Comparison of ENCODE assay signal across 37 mouse cellular contexts in the genomic region with DNA sequence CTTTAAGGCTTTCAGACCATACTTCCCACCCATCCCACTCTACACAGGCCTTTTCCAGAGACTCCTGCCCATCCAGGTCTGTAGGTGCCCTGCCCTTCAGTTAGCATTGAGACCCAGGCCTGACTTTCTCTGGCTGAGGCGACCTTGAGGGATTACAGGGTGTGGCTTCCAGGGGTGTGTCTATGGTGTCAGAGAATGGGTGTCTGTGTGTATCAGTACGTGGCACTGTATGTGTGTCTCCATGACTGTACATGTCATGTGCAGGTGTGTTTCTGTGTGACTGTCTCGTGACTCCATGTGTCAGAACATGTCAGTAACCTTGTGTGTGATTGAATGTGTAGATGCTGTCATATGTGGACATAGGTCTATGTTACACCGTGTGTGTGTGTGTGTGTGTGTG. TPM values are rescaled to one million over a fixed set of nuclear protein-coding genes. Genes with fewer than 3 reads are reported as not detected.
A peak's percentile ranks its signal among the peaks of the same experiment; 100 is the strongest.
DNase-seq lines count a peak whose midpoint lies in the region; ATAC-seq and TF ChIP-seq lines count a peak whose summit lies in the region.
"Had no signal": no experiment of that assay in that cellular context is flagged by ENCODE, and none has a peak within 500 bp of the region (broad histone marks: within the 10 kb centered on the region; RNA-seq: fewer than 3 reads in every experiment).

No protein-coding gene starts in this region.

- no peak overlapping the region for H3K4me3 ChIP-seq in midbrain, embryonic 12.5 days
- H3K4me3 ChIP-seq in midbrain, postnatal 0 days (ENCODE audit: low read depth, low read length), result no peak overlapping the region
- H3K4me3 ChIP-seq in liver, embryonic 13.5 days (replicated peaks), result no peak overlapping the region
- no peak overlapping the region for H3K4me3 ChIP-seq in limb, embryonic 10.5 days
- H3K4me3 ChIP-seq: erythroblast, embryonic 14.5 days; forebrain, embryonic 12.5 days; heart, embryonic 15.5 days; limb, embryonic 12.5 days; megakaryocyte, embryonic 14.5 days; neural tube, embryonic 13.5 days had no signal

- no peak for TF ChIP-seq CTCF in midbrain, postnatal 0 days (IDR thresholded peaks at IDR 0.05)

- no peak overlapping the region for H3K9ac ChIP-seq in midbrain, embryonic 12.5 days (replicated peaks)
- no peak overlapping the region for H3K9ac ChIP-seq in midbrain, postnatal 0 days (replicated peaks; ENCODE audit: low read length, poor library complexity, severe bottlenecking)
- H3K9ac ChIP-seq in liver, embryonic 13.5 days, result no peak overlapping the region
- H3K9ac ChIP-seq: forebrain, embryonic 12.5 days; forebrain, postnatal 0 days; heart, embryonic 15.5 days; limb, embryonic 12.5 days; liver, embryonic 14.5 days; neural tube, embryonic 13.5 days had no signal

- no peaks in the 10 kb centered on the region; the same call in 1 of the 2 replicates for H3K27me3 ChIP-seq in midbrain, embryonic 12.5 days
- H3K27me3 ChIP-seq in midbrain, postnatal 0 days (ENCODE audit: insufficient read depth, low read length), result no peaks in the 10 kb centered on the region
- no peaks in the 10 kb centered on the region for H3K27me3 ChIP-seq in liver, embryonic 13.5 days
- no peaks in the 10 kb centered on the region for H3K27me3 ChIP-seq in limb, embryonic 10.5 days (ENCODE audit: low read depth, poor library complexity, severe bottlenecking)
- H3K27me3 ChIP-seq: CH12.LX; forebrain, embryonic 12.5 days; heart, embryonic 15.5 days; neural tube, embryonic 13.5 days; Patski had no signal

- no peak for DNase-seq in midbrain, postnatal 0 days (ENCODE audit: low spot score)
- peak; percentile 27 for DNase-seq in ZHBTc4 (ENCODE audit: low read depth, low spot score)
- DNase-seq in liver, embryonic 13.5 days, result no peak
- no peak for DNase-seq in frontal cortex, adult 2 months (ENCODE audit: extremely low spot score in 1 of 2, low spot score in 1 of 2)
- no peak for DNase-seq in limb, embryonic 10.5 days (ENCODE audit: low spot score)
- DNase-seq: adrenal gland, postnatal 36 days; cerebellum, adult 18-20 months; cerebellum, postnatal 10 days; forebrain, postnatal 0 days; gastrocnemius, postnatal 10 days; kidney, adult 9 months; kidney, postnatal 14 days; layer of hippocampus, adult 9-11 months; lung, postnatal 4 days; thymus, postnatal 4 days had no signal

- 0 out of 2 replicates have a peak, but pooled peaks have one; percentile 9 for ATAC-seq in midbrain, embryonic 12.5 days (ENCODE audit: low FRiP score, low read depth)
- ATAC-seq in midbrain, postnatal 0 days (ENCODE audit: low FRiP score), result no peak
- peak; percentile 56 for ATAC-seq in liver, embryonic 13.5 days (ENCODE audit: low read depth)
- ATAC-seq: forebrain, postnatal 0 days; hindbrain, embryonic 16.5 days; Patski had no signal

- H3K4me2 ChIP-seq in midbrain, embryonic 12.5 days (replicated peaks), result no peak overlapping the region
- no peak overlapping the region for H3K4me2 ChIP-seq in midbrain, postnatal 0 days (ENCODE audit: low read depth, low read length, poor library complexity, severe bottlenecking)
- H3K4me2 ChIP-seq in liver, embryonic 13.5 days, result no peak overlapping the region
- H3K4me2 ChIP-seq: forebrain, embryonic 12.5 days; heart, embryonic 15.5 days; limb, embryonic 12.5 days; neural tube, embryonic 13.5 days had no signal

- WGBS in midbrain, embryonic 12.5 days, result 85% methylated on average over 4 of the region's 4 CpGs
- WGBS in midbrain, postnatal 0 days, result 77% methylated on average over 4 of the region's 4 CpGs
- 58% methylated on average over 4 of the region's 4 CpGs for WGBS in liver, embryonic 13.5 days (ENCODE audit: insufficient replicate concordance)
- 91% methylated on average over 4 of the region's 4 CpGs for WGBS in limb, embryonic 10.5 days

- H3K36me3 ChIP-seq in midbrain, embryonic 12.5 days, result no peaks in the 10 kb centered on the region
- no peaks in the 10 kb centered on the region for H3K36me3 ChIP-seq in midbrain, postnatal 0 days (ENCODE audit: insufficient read depth, low read length)
- H3K36me3 ChIP-seq in liver, embryonic 13.5 days, result no peaks in the 10 kb centered on the region
- no peaks in the 10 kb centered on the region for H3K36me3 ChIP-seq in limb, embryonic 10.5 days
- H3K36me3 ChIP-seq: forebrain, embryonic 12.5 days; heart, embryonic 15.5 days; limb, embryonic 12.5 days; neural tube, embryonic 13.5 days had no signal

- no peaks in the 10 kb centered on the region for H3K9me3 ChIP-seq in midbrain, embryonic 12.5 days
- no peaks in the 10 kb centered on the region for H3K9me3 ChIP-seq in midbrain, postnatal 0 days (ENCODE audit: low read length)
- no peaks in the 10 kb centered on the region for H3K9me3 ChIP-seq in liver, embryonic 13.5 days (replicated peaks)
- H3K9me3 ChIP-seq in limb, embryonic 10.5 days (replicated peaks), result no peaks in the 10 kb centered on the region
- H3K9me3 ChIP-seq: forebrain, embryonic 12.5 days; heart, embryonic 15.5 days; limb, embryonic 12.5 days; megakaryocyte, embryonic 14.5 days; neural tube, embryonic 13.5 days had no signal

- H3K4me1 ChIP-seq in midbrain, embryonic 12.5 days, result no peaks in the 10 kb centered on the region
- no peaks in the 10 kb centered on the region for H3K4me1 ChIP-seq in midbrain, postnatal 0 days (ENCODE audit: insufficient read depth, low read length)
- H3K4me1 ChIP-seq in liver, embryonic 13.5 days (replicated peaks), result peaks cover 12% of the 10 kb centered on the region
- H3K4me1 ChIP-seq in limb, embryonic 10.5 days, result 0 out of 2 replicates have a peak, but pooled peaks cover 3% of the 10 kb centered on the region
- H3K4me1 ChIP-seq: forebrain, embryonic 12.5 days; heart, embryonic 15.5 days; limb, embryonic 12.5 days; neural tube, embryonic 13.5 days had no signal

- H3K27ac ChIP-seq in midbrain, embryonic 12.5 days (replicated peaks), result no peak overlapping the region
- no peak overlapping the region for H3K27ac ChIP-seq in midbrain, postnatal 0 days (ENCODE audit: low read depth, low read length)
- H3K27ac ChIP-seq in liver, embryonic 13.5 days, result no peak overlapping the region
- H3K27ac ChIP-seq in limb, embryonic 10.5 days, result no peak overlapping the region
- H3K27ac ChIP-seq: forebrain, embryonic 12.5 days; heart, embryonic 15.5 days; limb, embryonic 12.5 days; liver, embryonic 14.5 days; neural tube, embryonic 13.5 days had no signal

RNA-seq across cellular contexts. Expression of gene Pga5, which starts 6.6 kb away (rescaled TPM):
- polyA plus RNA-seq in midbrain, embryonic 12.5 days (2016; fragmentation: Nextera tagmentation; extraction: Ambion mirVana), result not detected in 2 replicates
- not detected in 2 replicates for total RNA-seq in midbrain, postnatal 0 days (2014; rRNA removed)
- not detected in 2 replicates for polyA plus RNA-seq in midbrain, postnatal 0 days (2015; fragmentation: Nextera tagmentation; extraction: Ambion mirVana)
- polyA plus RNA-seq in liver, embryonic 13.5 days (2015; fragmentation: Nextera tagmentation; extraction: Ambion mirVana), result not detected in 2 replicates
- 0.17 and 0.46 TPM in 2 replicates for polyA plus RNA-seq in frontal cortex, adult 2 months (2012; rRNA removed)
- polyA plus RNA-seq in limb, embryonic 10.5 days (2016; fragmentation: Nextera tagmentation; extraction: Ambion mirVana), result not detected in 2 replicates
- total RNA-seq: adrenal gland, adult 18-20 months; adrenal gland, postnatal 36 days; forebrain, postnatal 0 days; gastrocnemius, postnatal 10 days; heart, adult 8-10 months; heart, postnatal 25 days; left cerebral cortex, postnatal 14 days; MEL had no signal
- polyA plus RNA-seq: C2C12; cortical plate, adult 2 months; embryonic facial prominence, embryonic 14.5 days; erythroblast, embryonic 14.5 days; forebrain, embryonic 12.5 days; forebrain, postnatal 0 days; heart, embryonic 15.5 days; hindbrain, embryonic 11.5 days; hindbrain, embryonic 16.5 days; intestine, embryonic 14.5 days; limb, embryonic 12.5 days; lung, embryonic 16.5 days; neural tube, embryonic 13.5 days had no signal

RNA-seq across cellular contexts. Expression of gene Vps37c, which starts 17.2 kb away (rescaled TPM):
- polyA plus RNA-seq in midbrain, embryonic 12.5 days (2016; fragmentation: Nextera tagmentation; extraction: Ambion mirVana), result 30.5 and 31.9 TPM in 2 replicates
- 17.5 and 22.4 TPM in 2 replicates for total RNA-seq in midbrain, postnatal 0 days (2014; rRNA removed)
- 22.9 and 28.0 TPM in 2 replicates for polyA plus RNA-seq in midbrain, postnatal 0 days (2015; fragmentation: Nextera tagmentation; extraction: Ambion mirVana)
- polyA plus RNA-seq in liver, embryonic 13.5 days (2015; fragmentation: Nextera tagmentation; extraction: Ambion mirVana), result 10.4 and 12.1 TPM in 2 replicates
- polyA plus RNA-seq in frontal cortex, adult 2 months (2012; rRNA removed), result 22.6 and 25.1 TPM in 2 replicates
- 34.3 and 37.7 TPM in 2 replicates for polyA plus RNA-seq in limb, embryonic 10.5 days (2016; fragmentation: Nextera tagmentation; extraction: Ambion mirVana)

RNA-seq across cellular contexts. Expression of gene Vwce, which starts 37.3 kb away (rescaled TPM):
- 0.33 and 0.54 TPM in 2 replicates for polyA plus RNA-seq in midbrain, embryonic 12.5 days (2016; fragmentation: Nextera tagmentation; extraction: Ambion mirVana)
- 2.6 and 2.9 TPM in 2 replicates for total RNA-seq in midbrain, postnatal 0 days (2014; rRNA removed)
- 1.9 and 2.2 TPM in 2 replicates for polyA plus RNA-seq in midbrain, postnatal 0 days (2015; fragmentation: Nextera tagmentation; extraction: Ambion mirVana)
- 5.3 and 5.8 TPM in 2 replicates for polyA plus RNA-seq in liver, embryonic 13.5 days (2015; fragmentation: Nextera tagmentation; extraction: Ambion mirVana)
- polyA plus RNA-seq in frontal cortex, adult 2 months (2012; rRNA removed), result 0.99 and 1.4 TPM in 2 replicates
- polyA plus RNA-seq in limb, embryonic 10.5 days (2016; fragmentation: Nextera tagmentation; extraction: Ambion mirVana), result 1.8 and 2.8 TPM in 2 replicates
- total RNA-seq: heart, adult 8-10 months; heart, postnatal 25 days had no signal
